Mouse (Mus musculus) hindbrain, embryonic 16.5 days (tissue): ENCODE measurements around the gene Ankrd55. TPM values are rescaled to one million over a fixed set of nuclear protein-coding genes. Genes with fewer than 3 reads are reported as not detected.

Source experiments
- ATAC-seq: fragments of 200-750 bp; cut with Nextera tagmentation; 2 replicates; pipeline ENCODE4 v1.8.0; 2017; ENCODE audit warnings: moderate TSS enrichment, moderate library complexity
- H3K27ac ChIP-seq: fragments of 300-500 bp; sonication (generic); 2 replicates; pipeline ENCODE4 v1.5.1; 2014; ENCODE audit warnings: low read depth, mild to moderate bottlenecking, control low read depth, low read length, moderate library complexity
- H3K27me3 ChIP-seq: fragments of 300-500 bp; sonication (generic); replicated peaks from 2 replicates; pipeline ENCODE4 v1.6.1; 2014; ENCODE audit warnings: low read length; ENCODE audit not compliant: control insufficient read depth, insufficient read depth
- H3K36me3 ChIP-seq: fragments of 300-500 bp; sonication (generic); 2 replicates; pipeline ENCODE4 v1.6.1; 2014; ENCODE audit warnings: mild to moderate bottlenecking, low read length, moderate library complexity, mixed read lengths; ENCODE audit not compliant: control insufficient read depth, insufficient read depth
- H3K4me1 ChIP-seq: fragments of 300-500 bp; sonication (generic); 2 replicates; pipeline ENCODE4 v1.6.1; 2014; ENCODE audit warnings: low read depth, low read length; ENCODE audit not compliant: control insufficient read depth, insufficient read depth
- H3K4me2 ChIP-seq: fragments of 300-500 bp; sonication (generic); 2 replicates; pipeline ENCODE4 v1.6.1; 2014; ENCODE audit warnings: mild to moderate bottlenecking, low read length, control low read depth, moderate library complexity
- H3K4me3 ChIP-seq: fragments of 300-500 bp; sonication (generic); 2 replicates; pipeline ENCODE4 v1.5.1; 2014; ENCODE audit warnings: mild to moderate bottlenecking, low read length, control low read depth, moderate library complexity
- H3K9ac ChIP-seq: fragments of 300-500 bp; sonication (generic); 2 replicates; pipeline ENCODE4 v1.6.1; 2014; ENCODE audit warnings: low read depth, mild to moderate bottlenecking, control low read depth, low read length, moderate library complexity
- H3K9me3 ChIP-seq: fragments of 300-500 bp; sonication (generic); 2 replicates; pipeline ENCODE4 v1.6.1; 2014; ENCODE audit warnings: mild to moderate bottlenecking, low read length, moderate library complexity; ENCODE audit not compliant: control insufficient read depth
- WGBS: fragments of 180-500 bp; shearing (Covaris S2); extraction: QIAGEN DNeasy Blood & Tissue Kit; methylation state at CpG from one replicate; pipeline ENCODE4 v1.1.7; 2014; 5-methylcytosine and 5-hydroxymethylcytosine counted together
- polyA plus RNA-seq: library from polyadenylated mRNA; unstranded; fragments of >200 nt; fragmentation: Nextera tagmentation; extraction: Ambion mirVana; gene quantifications from 2 replicates; pipeline ENCODE4 v1.2.1, GENCODE M21; 2015

The Ankrd55 gene
- polyA plus RNA-seq, 1 experiment from 2014 or later = 12.6 TPM

GRCm38 (mm10) chr13:112344270-112344864 lies 56.1 kb downstream of the Ankrd55 start:
- Histone ChIP-seq H3K4me3 (no peak overlapping the region), H3K4me1 (no peaks in the 10 kb centered on the region), H3K9ac (no peak overlapping the region), H3K36me3 (peaks cover 5% of the 10 kb centered on the region; the same call in 1 of the 2 replicates), H3K27ac (no peak overlapping the region), H3K4me2 (no peak overlapping the region), H3K27me3 (no peaks in the 10 kb centered on the region), H3K9me3 (no peaks in the 10 kb centered on the region)
- WGBS = 66% methylated on average over 8 of the region's 8 CpGs
- no peak for ATAC-seq

GRCm38 (mm10) chr13:112345542-112345941 lies 57.3 kb downstream of the Ankrd55 start:
- WGBS = 67% methylated on average over 2 of the region's 2 CpGs
- Histone ChIP-seq H3K36me3 (peaks cover 15% of the 10 kb centered on the region), H3K4me1 (no peaks in the 10 kb centered on the region), H3K4me2 (no peak overlapping the region), H3K4me3 (no peak overlapping the region), H3K27ac (no peak overlapping the region), H3K27me3 (no peaks in the 10 kb centered on the region), H3K9me3 (peaks cover 4% of the 10 kb centered on the region; the same call in 1 of the 2 replicates), H3K9ac (no peak overlapping the region)
- no peak for ATAC-seq

- H3K4me1 ChIP-seq = no peaks in the 10 kb centered on the region
- no peaks in the 10 kb centered on the region for H3K27me3 ChIP-seq
- peaks cover 15% of the 10 kb centered on the region for H3K36me3 ChIP-seq
- no peak overlapping the region for H3K9ac ChIP-seq
- no peak overlapping the region for H3K4me3 ChIP-seq
- no peak for ATAC-seq
- H3K27ac ChIP-seq = no peak overlapping the region
- H3K9me3 ChIP-seq = peaks cover 4% of the 10 kb centered on the region; the same call in 1 of the 2 replicates
- H3K4me2 ChIP-seq = no peak overlapping the region
- 82% methylated on average over 10 of the region's 11 CpGs for WGBS
Observed at GRCm38 (mm10) chr13:112346031-112346430, 57.8 kb downstream of the Ankrd55 start.

- H3K4me3 ChIP-seq = no peak overlapping the region
- H3K27ac ChIP-seq = no peak overlapping the region
- H3K4me1 ChIP-seq = no peaks in the 10 kb centered on the region
- 66% methylated on average over 7 of the region's 7 CpGs for whole genome bisulfite sequencing
- H3K9me3 ChIP-seq = peaks cover 4% of the 10 kb centered on the region; the same call in 1 of the 2 replicates
- H3K4me2 ChIP-seq = no peak overlapping the region
- no peak for ATAC-seq
- H3K27me3 ChIP-seq = no peaks in the 10 kb centered on the region
- H3K9ac ChIP-seq = no peak overlapping the region
- peaks cover 15% of the 10 kb centered on the region for H3K36me3 ChIP-seq
Observed at GRCm38 (mm10) chr13:112346659-112347142, 58.5 kb downstream of the Ankrd55 start.

- 94% methylated on average over 1 of the region's 1 CpGs for WGBS
- no peak overlapping the region for H3K27ac ChIP-seq
Observed at GRCm38 (mm10) chr13:112348250-112348649, 60.0 kb downstream of the Ankrd55 start.

GRCm38 (mm10) chr13:112348896-112349484 lies 60.7 kb downstream of the Ankrd55 start:
- Histone ChIP-seq H3K4me2 (no peak overlapping the region), H3K36me3 (peaks cover 15% of the 10 kb centered on the region), H3K27me3 (no peaks in the 10 kb centered on the region), H3K27ac (no peak overlapping the region), H3K4me3 (no peak overlapping the region), H3K9me3 (peaks cover 4% of the 10 kb centered on the region; the same call in 1 of the 2 replicates), H3K9ac (no peak overlapping the region), H3K4me1 (peaks cover 1% of the 10 kb centered on the region; the same call in 1 of the 2 replicates)
- ATAC-seq = no peak
- WGBS = 92% methylated on average over 14 of the region's 14 CpGs

More at GRCm38 (mm10) chr13:112348250-112348649, 60.0 kb downstream of the Ankrd55 start:
- Histone ChIP-seq H3K9ac (no peak overlapping the region), H3K27me3 (no peaks in the 10 kb centered on the region), H3K4me2 (no peak overlapping the region), H3K4me1 (no peaks in the 10 kb centered on the region), H3K9me3 (peaks cover 4% of the 10 kb centered on the region; the same call in 1 of the 2 replicates), H3K36me3 (peaks cover 15% of the 10 kb centered on the region), H3K4me3 (no peak overlapping the region)
- no peak for ATAC-seq

- H3K27ac ChIP-seq = no peak overlapping the region
- H3K4me3 ChIP-seq = no peak overlapping the region
- no peak overlapping the region for H3K4me2 ChIP-seq
- WGBS = 94% methylated on average over 7 of the region's 7 CpGs
- peaks cover 4% of the 10 kb centered on the region; the same call in 1 of the 2 replicates for H3K9me3 ChIP-seq
- peaks cover 15% of the 10 kb centered on the region for H3K36me3 ChIP-seq
- no peak overlapping the region for H3K9ac ChIP-seq
- peaks cover 3% of the 10 kb centered on the region; the same call in 1 of the 2 replicates for H3K4me1 ChIP-seq
- no peak for ATAC-seq
- no peaks in the 10 kb centered on the region for H3K27me3 ChIP-seq
Observed at GRCm38 (mm10) chr13:112349500-112349899, 61.2 kb downstream of the Ankrd55 start.

GRCm38 (mm10) chr13:112351943-112352342 lies 63.7 kb downstream of the Ankrd55 start:
- ATAC-seq = no peak
- WGBS = 84% methylated on average over 8 of the region's 8 CpGs
- no peak overlapping the region for H3K4me2 ChIP-seq
- H3K36me3 ChIP-seq = peaks cover 15% of the 10 kb centered on the region
- no peak overlapping the region for H3K27ac ChIP-seq
- peaks cover 3% of the 10 kb centered on the region; the same call in 1 of the 2 replicates for H3K4me1 ChIP-seq
- H3K27me3 ChIP-seq = no peaks in the 10 kb centered on the region
- no peak overlapping the region for H3K9ac ChIP-seq
- H3K9me3 ChIP-seq = peaks cover 4% of the 10 kb centered on the region; the same call in 1 of the 2 replicates
- no peak overlapping the region for H3K4me3 ChIP-seq
